In the genomic region with DNA sequence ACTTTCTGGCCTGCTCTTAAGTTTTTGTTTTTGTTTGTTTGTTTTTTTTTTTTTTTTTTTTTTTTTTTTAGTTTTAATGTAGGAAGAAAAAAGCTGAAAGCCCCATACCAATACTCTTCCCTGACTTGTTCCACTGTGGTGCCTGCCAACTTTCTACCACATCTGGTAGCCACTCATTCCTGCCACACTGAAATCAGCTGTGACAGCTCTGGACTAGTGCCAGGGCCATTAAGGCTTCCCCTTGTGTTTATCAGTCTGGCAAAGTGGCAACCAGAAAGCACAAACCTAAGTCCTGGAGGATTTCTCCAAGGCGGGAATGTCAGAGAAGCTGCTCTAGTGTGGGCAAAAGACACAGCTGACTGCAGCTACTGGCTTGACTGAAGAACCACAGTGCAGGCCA, we compare ENCODE assay signal across 11 mouse cellular contexts. TPM values are rescaled to one million over a fixed set of nuclear protein-coding genes. Genes with fewer than 3 reads are reported as not detected.
A peak's percentile ranks its signal among the peaks of the same experiment; 100 is the strongest.
DNase-seq lines count a peak whose midpoint lies in the region; ATAC-seq and TF ChIP-seq lines count a peak whose summit lies in the region.
"Had no signal": no experiment of that assay in that cellular context is flagged by ENCODE, and none has a peak within 500 bp of the region (broad histone marks: within the 10 kb centered on the region; RNA-seq: fewer than 3 reads in every experiment).

No protein-coding gene starts in this region.

- no peak overlapping the region for H3K4me3 ChIP-seq in lung, postnatal 0 days (ENCODE audit: low read depth, low read length)
- no peak overlapping the region for H3K4me3 ChIP-seq in lung, adult 2 months (replicated peaks; ENCODE audit: extremely low read depth, low read depth, low read length)
- H3K4me3 ChIP-seq: embryonic facial prominence, embryonic 12.5 days; limb, embryonic 15.5 days had no signal

- DNase-seq in frontal cortex, postnatal 10 days (ENCODE audit: low spot score in 2 of 2): no peak
- peak; percentile 21 for DNase-seq in lung, postnatal 0 days (ENCODE audit: low spot score)
- DNase-seq in lung, adult 2 months: no peak
- DNase-seq in Patski (ENCODE audit: low read depth, low spot score) (peak; percentile 58), liver (no peak)
- DNase-seq in heart, postnatal 10 days: peak; percentile 66 to 68
- no peak for DNase-seq in testis, postnatal 10 days (ENCODE audit: low spot score)
- DNase-seq: thymus, postnatal 36 days had no signal

- intact Hi-C loops in heart, postnatal 10 days (cut with DNase I): no loop called here

- in situ Hi-C loops in Patski (cut with MboI; ENCODE audit: low pct_unique_long_range_greater_than_20kb): no loop called here

- ATAC-seq in frontal cortex, adult (ENCODE audit: low TSS enrichment): 0 out of 2 replicates have a peak, but pooled peaks have one; percentile 27
- no peak for ATAC-seq in lung, postnatal 0 days
- peak; percentile 24 for ATAC-seq in Patski

- POLR2A ChIA-PET in Patski (lab: Charles Lee): interaction anchor here (0.7 to 1.0 kb wide), 3 partner anchors 9 to 97 kb away, joined by 3 to 9 read pairs (median 3); no protein-coding TSS in a partner anchor

- TF ChIP-seq CTCF in lung, postnatal 0 days (IDR thresholded peaks at IDR 0.05): no peak
- no peak for TF ChIP-seq CTCF in lung, adult 2 months (IDR thresholded peaks at IDR 0.05; ENCODE audit: insufficient read depth, low read length)
- TF ChIP-seq CTCF in Patski (IDR thresholded peaks at IDR 0.05): no peak

- H3K9ac ChIP-seq in lung, postnatal 0 days (replicated peaks; ENCODE audit: low read depth): no peak overlapping the region
- H3K9ac ChIP-seq: embryonic facial prominence, embryonic 12.5 days; limb, embryonic 15.5 days had no signal

- no peak for TF ChIP-seq EP300 in lung, postnatal 0 days (IDR thresholded peaks at IDR 0.05)

- WGBS in lung, postnatal 0 days: 33% methylated on average over 1 of the region's 1 CpGs
- 31% methylated on average over 1 of the region's 1 CpGs for WGBS in lung, adult 2 months

- no peak overlapping the region for H3K27ac ChIP-seq in lung, postnatal 0 days (ENCODE audit: low read length)
- H3K27ac ChIP-seq: embryonic facial prominence, embryonic 12.5 days; limb, embryonic 15.5 days had no signal

- no peak overlapping the region for H3K4me2 ChIP-seq in lung, postnatal 0 days (replicated peaks; ENCODE audit: low read depth, low read length)
- H3K4me2 ChIP-seq: embryonic facial prominence, embryonic 12.5 days; limb, embryonic 15.5 days had no signal

- no peaks in the 10 kb centered on the region for H3K4me1 ChIP-seq in lung, postnatal 0 days (ENCODE audit: insufficient read depth, low read depth, low read length)
- H3K4me1 ChIP-seq in lung, adult 2 months (ENCODE audit: control insufficient read depth, insufficient read depth, low read length): peaks cover 7% of the 10 kb centered on the region; the same call in 1 of the 2 replicates
- H3K4me1 ChIP-seq: embryonic facial prominence, embryonic 12.5 days; limb, embryonic 15.5 days had no signal

- CTCF ChIA-PET in Patski (lab: Charles Lee): interaction anchor here (0.6 to 2.4 kb wide), 6 partner anchors 8 to 278 kb away, joined by 3 to 8 read pairs (median 6); no protein-coding TSS in a partner anchor

- no peaks in the 10 kb centered on the region for H3K27me3 ChIP-seq in lung, postnatal 0 days (replicated peaks; ENCODE audit: insufficient read depth, low read length)
- H3K27me3 ChIP-seq in Patski: no peaks in the 10 kb centered on the region
- H3K27me3 ChIP-seq: embryonic facial prominence, embryonic 12.5 days; limb, embryonic 15.5 days had no signal

- peaks cover 36% of the 10 kb centered on the region for H3K36me3 ChIP-seq in lung, postnatal 0 days (ENCODE audit: insufficient read depth, low read length)

- no peak for TF ChIP-seq POLR2A in lung, adult 2 months (IDR thresholded peaks at IDR 0.05; ENCODE audit: borderline replicate concordance, extremely low read depth, low read depth, low read length)

- H3K9me3 ChIP-seq in lung, postnatal 0 days (ENCODE audit: low read length): no peaks in the 10 kb centered on the region
- H3K9me3 ChIP-seq: embryonic facial prominence, embryonic 12.5 days; limb, embryonic 15.5 days had no signal

RNA-seq across cellular contexts. Expression of gene Acp6, which starts 55.9 kb away (rescaled TPM):
- 37.2 and 40.4 TPM in 2 replicates for polyA plus RNA-seq in lung, postnatal 0 days (2015; fragmentation: Nextera tagmentation; extraction: Ambion mirVana)
- 23.4 and 27.8 TPM in 2 replicates for polyA plus RNA-seq in lung, adult 2 months (2012; rRNA removed)
- 93.2 TPM for polyA plus RNA-seq in Patski (2021)
- total RNA-seq in heart, postnatal 10 days (2021): 10 to 100 TPM; 25.7 to 28.7 TPM

Comparison
In these comparisons a context has a peak if more than half of its experiments do, and no peak if none do; other contexts are left out.
1. DNase-seq: peak in lung, postnatal 0 days (single experiment), Patski (single experiment) and heart, postnatal 10 days (2 of 2); none in frontal cortex, postnatal 10 days (0 of 2), lung, adult 2 months (single experiment), liver (single experiment) and testis, postnatal 10 days (single experiment).